Mouse (Mus musculus): ENCODE results near the gene Brd7. TPM values are rescaled to one million over a fixed set of nuclear protein-coding genes. Genes with fewer than 3 reads are reported as not detected.

The Brd7 gene
- polyA plus RNA-seq, 1 experiment from 2014 or later = 84.0 TPM

DNA sequence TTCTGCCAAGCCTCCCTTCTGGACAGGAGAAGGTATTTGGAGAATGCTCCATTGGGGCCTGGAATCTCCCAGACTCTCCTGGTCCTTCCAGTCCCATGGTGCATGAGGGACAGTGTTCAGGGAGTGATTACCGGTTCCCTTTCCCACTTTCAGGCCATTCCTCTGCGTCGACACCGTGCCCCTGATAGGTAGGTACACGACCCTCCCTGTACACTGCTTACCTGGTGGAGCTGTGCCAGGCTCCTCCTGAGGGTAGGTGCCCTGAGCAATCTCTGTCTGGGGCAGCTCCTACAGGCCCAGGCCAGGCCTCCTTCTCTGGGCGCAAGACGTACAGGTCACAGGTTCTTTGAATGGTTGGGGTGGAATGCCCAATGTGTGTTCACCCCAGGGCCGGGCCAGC is 43.8 kb downstream of the Brd7 start:
- H3K4me2 ChIP-seq (ENCODE audit: low read length) = no peak overlapping the region
- peaks cover 5% of the 10 kb centered on the region; the same call in 1 of the 2 replicates for H3K27me3 ChIP-seq (ENCODE audit: control insufficient read depth, insufficient read depth, low read length)
- peaks cover 12 to 20% of the 10 kb centered on the region in 2 experiments for H3K4me1 ChIP-seq (ENCODE audit: control insufficient read depth in 2 of 2, insufficient read depth in 2 of 2, low read length in 2 of 2)
- no peak for ATAC-seq (ENCODE audit: insufficient number of reproducible peaks, insufficient read depth, low FRiP score, low read depth)
- no peak overlapping the region for H3K27ac ChIP-seq (replicated peaks in 1 of 2; ENCODE audit: control insufficient read depth in 1 of 2, insufficient read depth in 1 of 2, low read depth in 2 of 2, low read length in 2 of 2)
- 82% methylated on average over 8 of the region's 8 CpGs for WGBS
- H3K9ac ChIP-seq (ENCODE audit: low read length) = no peak overlapping the region
- H3K4me3 ChIP-seq (ENCODE audit: control insufficient read depth in 1 of 2, insufficient read depth in 1 of 2, low read depth in 1 of 2, low read length in 2 of 2) = no peak overlapping the region
- no peaks in the 10 kb centered on the region for H3K9me3 ChIP-seq (ENCODE audit: control insufficient read depth, low read length)
- no peaks in the 10 kb centered on the region for H3K36me3 ChIP-seq (ENCODE audit: control insufficient read depth, insufficient read depth, low read length)

DNA sequence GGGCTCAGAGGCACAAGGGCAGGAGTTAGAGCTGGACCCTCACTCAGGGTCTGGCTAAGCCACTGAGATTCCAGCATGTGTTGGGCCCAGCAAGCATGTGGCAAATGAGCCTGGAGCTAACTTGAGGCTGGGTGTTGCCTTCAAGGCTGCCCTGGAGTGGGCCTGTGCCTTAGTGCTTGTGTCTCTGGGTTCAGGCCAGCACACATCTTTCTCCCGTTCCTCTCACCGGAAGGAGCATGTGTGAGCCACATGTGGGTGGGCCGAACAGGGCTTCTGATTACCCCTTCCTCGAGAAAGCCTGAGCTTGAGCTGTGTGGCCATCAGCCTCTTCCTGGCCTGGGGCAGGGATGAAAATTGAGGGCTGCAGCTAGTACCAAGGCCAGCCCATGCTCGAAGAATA is 44.7 kb downstream of the Brd7 start:
- Histone ChIP-seq H3K27ac (replicated peaks in 1 of 2; ENCODE audit: control insufficient read depth in 1 of 2, insufficient read depth in 1 of 2, low read depth in 2 of 2, low read length in 2 of 2) (peak overlapping the region in 1 of 2 experiments; percentile 28; a peak in 1 of 4 replicates), H3K36me3 (ENCODE audit: control insufficient read depth, insufficient read depth, low read length) (no peaks in the 10 kb centered on the region), H3K9ac (ENCODE audit: low read length) (no peak overlapping the region), H3K27me3 (ENCODE audit: control insufficient read depth, insufficient read depth, low read length) (peaks cover 5% of the 10 kb centered on the region; the same call in 1 of the 2 replicates), H3K4me1 (ENCODE audit: control insufficient read depth in 2 of 2, insufficient read depth in 2 of 2, low read length in 2 of 2) (peaks cover 15 to 25% of the 10 kb centered on the region in 2 experiments), H3K4me2 (ENCODE audit: low read length) (no peak overlapping the region), H3K9me3 (ENCODE audit: control insufficient read depth, low read length) (no peaks in the 10 kb centered on the region), H3K4me3 (ENCODE audit: control insufficient read depth in 1 of 2, insufficient read depth in 1 of 2, low read depth in 1 of 2, low read length in 2 of 2) (no peak overlapping the region)
- no peak for ATAC-seq (ENCODE audit: insufficient number of reproducible peaks, insufficient read depth, low FRiP score, low read depth)
- WGBS = 71% methylated on average over 5 of the region's 5 CpGs

DNA sequence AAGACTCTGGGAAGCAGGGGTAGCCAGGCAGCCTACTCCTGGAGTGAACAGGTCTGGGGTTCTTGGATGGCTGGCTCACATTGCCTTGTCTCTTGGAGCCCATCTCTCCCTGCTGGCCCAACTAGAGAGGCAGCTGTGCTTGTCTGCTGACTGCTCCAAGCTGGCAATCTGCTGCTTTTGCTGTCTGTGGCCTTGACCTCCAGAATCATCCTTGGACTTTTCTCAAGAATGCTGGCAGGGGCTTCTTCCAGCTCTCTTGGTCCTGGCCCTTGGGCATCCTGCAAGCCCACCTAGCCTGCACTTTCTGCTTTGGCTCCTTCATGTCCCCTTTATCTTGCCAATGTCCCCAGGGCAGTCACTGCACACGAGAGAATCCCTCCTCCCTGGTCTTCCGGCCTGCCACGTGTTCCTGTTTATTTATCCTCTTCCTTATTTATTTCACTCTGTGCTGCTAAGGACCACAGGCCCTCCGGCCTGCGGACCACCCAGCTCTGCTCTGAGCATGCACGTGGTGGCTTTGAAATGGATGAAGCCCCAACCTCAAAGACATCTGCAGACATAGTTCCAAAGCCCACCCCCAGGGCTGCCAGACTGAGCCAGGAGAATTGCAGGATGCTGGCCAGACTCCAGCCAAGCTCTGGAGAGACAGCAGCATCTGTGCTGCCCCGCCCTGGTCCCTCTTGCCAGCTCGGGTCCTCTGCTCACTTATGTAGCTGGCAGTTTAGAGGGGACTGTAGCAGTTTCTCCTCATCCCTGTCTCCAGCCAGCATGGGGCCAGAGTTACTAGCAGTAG is 45.7 kb downstream of the Brd7 start:
- Histone ChIP-seq H3K4me3 (ENCODE audit: control insufficient read depth in 1 of 2, insufficient read depth in 1 of 2, low read depth in 1 of 2, low read length in 2 of 2) (no peak overlapping the region), H3K4me2 (ENCODE audit: low read length) (no peak overlapping the region), H3K27ac (replicated peaks in 1 of 2; ENCODE audit: control insufficient read depth in 1 of 2, insufficient read depth in 1 of 2, low read depth in 2 of 2, low read length in 2 of 2) (peak overlapping the region in 1 of 2 experiments; percentile 28; a peak in 1 of 4 replicates), H3K36me3 (ENCODE audit: control insufficient read depth, insufficient read depth, low read length) (no peaks in the 10 kb centered on the region), H3K9ac (ENCODE audit: low read length) (no peak overlapping the region), H3K27me3 (ENCODE audit: control insufficient read depth, insufficient read depth, low read length) (peaks cover 5% of the 10 kb centered on the region; the same call in 1 of the 2 replicates), H3K9me3 (ENCODE audit: control insufficient read depth, low read length) (no peaks in the 10 kb centered on the region), H3K4me1 (ENCODE audit: control insufficient read depth in 2 of 2, insufficient read depth in 2 of 2, low read length in 2 of 2) (peaks cover 15 to 25% of the 10 kb centered on the region in 2 experiments)
- ATAC-seq (ENCODE audit: insufficient number of reproducible peaks, insufficient read depth, low FRiP score, low read depth) = no peak
- WGBS = 46% methylated on average over 8 of the region's 8 CpGs

DNA sequence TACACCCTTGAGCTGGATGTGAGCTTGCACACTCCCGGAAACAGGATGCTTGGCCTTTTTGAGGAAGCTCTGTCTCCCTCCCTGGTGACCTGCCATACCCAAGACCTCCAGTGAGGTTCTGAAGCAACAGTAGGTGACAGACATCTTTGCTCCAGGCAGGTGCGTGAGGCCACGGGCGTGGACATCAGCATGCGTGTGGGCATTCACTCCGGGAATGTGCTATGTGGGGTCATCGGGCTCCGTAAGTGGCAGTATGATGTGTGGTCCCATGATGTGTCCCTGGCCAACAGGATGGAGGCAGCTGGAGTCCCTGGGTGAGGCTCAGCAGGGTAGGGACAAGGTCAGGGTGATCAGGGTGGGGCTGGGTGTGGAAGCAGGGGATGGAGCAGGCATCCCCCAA is 46.7 kb downstream of the Brd7 start:
- no peak overlapping the region for H3K4me2 ChIP-seq (ENCODE audit: low read length)
- H3K9ac ChIP-seq (ENCODE audit: low read length) = no peak overlapping the region
- peaks cover 5% of the 10 kb centered on the region; the same call in 1 of the 2 replicates for H3K27me3 ChIP-seq (ENCODE audit: control insufficient read depth, insufficient read depth, low read length)
- no peak overlapping the region for H3K4me3 ChIP-seq (ENCODE audit: control insufficient read depth in 1 of 2, insufficient read depth in 1 of 2, low read depth in 1 of 2, low read length in 2 of 2)
- WGBS = 90% methylated on average over 8 of the region's 8 CpGs
- no peak for ATAC-seq (ENCODE audit: insufficient number of reproducible peaks, insufficient read depth, low FRiP score, low read depth)
- H3K27ac ChIP-seq (replicated peaks in 1 of 2; ENCODE audit: control insufficient read depth in 1 of 2, insufficient read depth in 1 of 2, low read depth in 2 of 2, low read length in 2 of 2) = no peak overlapping the region
- no peaks in the 10 kb centered on the region for H3K36me3 ChIP-seq (ENCODE audit: control insufficient read depth, insufficient read depth, low read length)
- H3K9me3 ChIP-seq (ENCODE audit: control insufficient read depth, low read length) = no peaks in the 10 kb centered on the region
- peaks cover 15 to 25% of the 10 kb centered on the region in 2 experiments for H3K4me1 ChIP-seq (ENCODE audit: control insufficient read depth in 2 of 2, insufficient read depth in 2 of 2, low read length in 2 of 2)

DNA sequence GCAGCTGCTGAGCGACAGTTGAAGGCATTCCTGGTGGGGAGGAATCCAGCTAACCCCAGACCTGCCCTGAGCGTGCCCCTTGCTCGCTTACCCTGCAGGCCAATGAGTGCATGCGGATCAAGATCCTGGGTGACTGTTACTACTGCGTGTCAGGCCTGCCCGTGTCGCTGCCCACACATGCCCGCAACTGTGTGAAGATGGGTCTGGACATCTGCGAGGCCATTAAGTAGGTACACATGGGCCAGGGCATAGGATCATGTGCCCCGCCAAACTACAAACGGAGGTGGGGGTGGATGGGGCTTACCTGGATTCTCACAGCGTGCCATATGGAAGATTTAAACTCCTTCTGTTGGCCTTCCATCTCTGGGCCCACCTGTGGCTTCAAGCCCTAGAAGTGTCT is 48.0 kb downstream of the Brd7 start:
- Histone ChIP-seq H3K9me3 (ENCODE audit: control insufficient read depth, low read length) (no peaks in the 10 kb centered on the region), H3K4me1 (ENCODE audit: control insufficient read depth in 2 of 2, insufficient read depth in 2 of 2, low read length in 2 of 2) (peaks cover 15 to 25% of the 10 kb centered on the region in 2 experiments), H3K27ac (replicated peaks in 1 of 2; ENCODE audit: control insufficient read depth in 1 of 2, insufficient read depth in 1 of 2, low read depth in 2 of 2, low read length in 2 of 2) (no peak overlapping the region), H3K36me3 (ENCODE audit: control insufficient read depth, insufficient read depth, low read length) (no peaks in the 10 kb centered on the region), H3K27me3 (ENCODE audit: control insufficient read depth, insufficient read depth, low read length) (peaks cover 5% of the 10 kb centered on the region; the same call in 1 of the 2 replicates), H3K9ac (ENCODE audit: low read length) (no peak overlapping the region), H3K4me2 (ENCODE audit: low read length) (no peak overlapping the region), H3K4me3 (ENCODE audit: control insufficient read depth in 1 of 2, insufficient read depth in 1 of 2, low read depth in 1 of 2, low read length in 2 of 2) (no peak overlapping the region)
- no peak for ATAC-seq (ENCODE audit: insufficient number of reproducible peaks, insufficient read depth, low FRiP score, low read depth)
- WGBS = 93% methylated on average over 12 of the region's 12 CpGs

DNA sequence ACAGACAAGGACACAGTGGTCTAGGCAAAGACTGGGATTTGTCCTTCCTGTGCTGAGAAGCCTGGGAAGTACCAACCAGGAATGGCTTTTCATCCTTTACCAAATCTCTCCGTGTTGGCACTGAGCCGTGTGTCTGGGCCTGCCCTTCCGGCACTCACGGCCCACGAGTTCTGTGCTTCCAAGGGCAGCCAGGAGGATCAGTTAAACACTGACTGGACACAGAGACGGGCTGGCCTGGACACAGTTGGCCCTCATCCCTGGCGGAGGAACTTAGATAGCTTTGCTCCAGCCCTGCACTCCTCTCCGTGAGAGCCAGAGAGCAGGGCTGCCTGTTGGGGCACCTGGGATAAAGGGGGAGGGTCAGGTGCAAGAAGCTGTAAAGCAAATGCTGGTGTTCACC is 49.0 kb downstream of the Brd7 start:
- WGBS = 51% methylated on average over 8 of the region's 8 CpGs
- ATAC-seq (ENCODE audit: insufficient number of reproducible peaks, insufficient read depth, low FRiP score, low read depth) = no peak
- Histone ChIP-seq H3K4me3 (ENCODE audit: control insufficient read depth in 1 of 2, insufficient read depth in 1 of 2, low read depth in 1 of 2, low read length in 2 of 2) (no peak overlapping the region), H3K27me3 (ENCODE audit: control insufficient read depth, insufficient read depth, low read length) (peaks cover 5% of the 10 kb centered on the region; the same call in 1 of the 2 replicates), H3K4me1 (ENCODE audit: control insufficient read depth in 2 of 2, insufficient read depth in 2 of 2, low read length in 2 of 2) (peaks cover 12 to 21% of the 10 kb centered on the region in 2 experiments), H3K9ac (ENCODE audit: low read length) (no peak overlapping the region), H3K27ac (replicated peaks in 1 of 2; ENCODE audit: control insufficient read depth in 1 of 2, insufficient read depth in 1 of 2, low read depth in 2 of 2, low read length in 2 of 2) (no peak overlapping the region), H3K36me3 (ENCODE audit: control insufficient read depth, insufficient read depth, low read length) (no peaks in the 10 kb centered on the region), H3K9me3 (ENCODE audit: control insufficient read depth, low read length) (no peaks in the 10 kb centered on the region), H3K4me2 (ENCODE audit: low read length) (no peak overlapping the region)

DNA sequence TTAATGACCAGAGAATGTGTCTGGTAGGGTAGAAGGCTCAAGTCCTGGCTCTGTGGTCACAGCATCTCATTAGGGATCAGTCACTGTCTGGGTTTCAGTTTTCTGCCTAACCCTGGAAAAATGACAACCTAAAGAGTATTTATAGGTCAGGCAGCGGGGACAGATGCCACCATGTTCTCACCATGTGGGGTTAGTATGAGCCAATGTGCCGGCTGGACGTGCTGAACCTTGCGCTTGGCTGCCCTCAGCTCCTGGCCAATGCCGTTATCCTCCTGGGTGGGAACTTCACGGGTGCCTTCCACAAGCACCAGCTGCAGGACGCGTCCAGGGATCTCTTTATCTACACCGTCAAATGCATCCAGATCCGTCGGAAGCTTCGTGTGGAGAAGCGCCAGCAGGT is 51.7 kb downstream of the Brd7 start:
- Histone ChIP-seq H3K4me1 (ENCODE audit: control insufficient read depth in 2 of 2, insufficient read depth in 2 of 2, low read length in 2 of 2) (peaks cover 5 to 7% of the 10 kb centered on the region in 2 experiments; a peak in 1 of 4 replicates), H3K4me2 (ENCODE audit: low read length) (no peak overlapping the region), H3K27ac (replicated peaks in 1 of 2; ENCODE audit: control insufficient read depth in 1 of 2, insufficient read depth in 1 of 2, low read depth in 2 of 2, low read length in 2 of 2) (no peak overlapping the region), H3K27me3 (ENCODE audit: control insufficient read depth, insufficient read depth, low read length) (peaks cover 5% of the 10 kb centered on the region; the same call in 1 of the 2 replicates), H3K9ac (ENCODE audit: low read length) (no peak overlapping the region), H3K9me3 (ENCODE audit: control insufficient read depth, low read length) (no peaks in the 10 kb centered on the region), H3K4me3 (ENCODE audit: control insufficient read depth in 1 of 2, insufficient read depth in 1 of 2, low read depth in 1 of 2, low read length in 2 of 2) (no peak overlapping the region), H3K36me3 (ENCODE audit: control insufficient read depth, insufficient read depth, low read length) (no peaks in the 10 kb centered on the region)
- no peak for ATAC-seq (ENCODE audit: insufficient number of reproducible peaks, insufficient read depth, low FRiP score, low read depth)
- WGBS = 88% methylated on average over 13 of the region's 13 CpGs

Data from heart, embryonic 14.5 days (tissue).